Comparison of ENCODE assay signal across 9 mouse cellular contexts in genomic region chr11:116108464-116109137, GRCm38 (mm10). TPM values are rescaled to one million over a fixed set of nuclear protein-coding genes. Genes with fewer than 3 reads are reported as not detected.
DNase-seq lines count a peak whose midpoint lies in the region; ATAC-seq lines count a peak whose summit lies in the region.
"Had no signal": no experiment of that assay in that cellular context is flagged by ENCODE, and none has a peak within 500 bp of the region (broad histone marks: within the 10 kb centered on the region; RNA-seq: fewer than 3 reads in every experiment).

No protein-coding gene starts in this region.

- H3K27me3 ChIP-seq in embryonic facial prominence, embryonic 14.5 days (replicated peaks; ENCODE audit: control insufficient read depth, insufficient read depth, low read length) = peaks cover 54% of the 10 kb centered on the region
- H3K27me3 ChIP-seq in heart, embryonic 15.5 days = no peaks in the 10 kb centered on the region
- H3K27me3 ChIP-seq: CH12.LX had no signal

- H3K9ac ChIP-seq in embryonic facial prominence, embryonic 14.5 days (ENCODE audit: low read depth, low read length) = peak overlapping the region; percentile 67; the same call in 1 of the 2 replicates
- peak overlapping the region; percentile 83 for H3K9ac ChIP-seq in heart, embryonic 15.5 days

- H3K79me2 ChIP-seq in macrophage (ENCODE audit: inconsistent target) = peaks cover 26% of the 10 kb centered on the region

- peak; percentile 58 to 66 for DNase-seq in layer of hippocampus, postnatal 10 days (ENCODE audit: low spot score in 2 of 2)
- no peak for DNase-seq in layer of hippocampus, adult 9-11 months
- DNase-seq in embryonic facial prominence, embryonic 14.5 days (ENCODE audit: low spot score) = no peak
- peak; percentile 80 for DNase-seq in kidney, postnatal 10 days
- no peak for DNase-seq in frontal cortex, postnatal 14 days (ENCODE audit: low spot score in 2 of 2)

- no peaks in the 10 kb centered on the region for H3K36me3 ChIP-seq in embryonic facial prominence, embryonic 14.5 days (ENCODE audit: control insufficient read depth, insufficient read depth, low read length)
- H3K36me3 ChIP-seq in heart, embryonic 15.5 days = peaks cover 10% of the 10 kb centered on the region
- H3K36me3 ChIP-seq in macrophage (ENCODE audit: inconsistent target) = peaks cover 18% of the 10 kb centered on the region; the same call in 1 of the 2 replicates

- peak overlapping the region; percentile 77 for H3K4me2 ChIP-seq in embryonic facial prominence, embryonic 14.5 days (ENCODE audit: low read depth, low read length)
- peak overlapping the region; percentile 81 for H3K4me2 ChIP-seq in heart, embryonic 15.5 days

- 7% methylated on average over 22 of the region's 23 CpGs for WGBS in embryonic facial prominence, embryonic 14.5 days
- 13% methylated on average over 23 of the region's 23 CpGs for WGBS in heart, embryonic 15.5 days
- 37% methylated on average over 23 of the region's 23 CpGs for WGBS in macrophage (ENCODE audit: missing documents)

- H3K4me3 ChIP-seq in embryonic facial prominence, embryonic 14.5 days (ENCODE audit: low read depth, low read length) = peak overlapping the region; percentile 53
- peak overlapping the region; percentile 85 for H3K4me3 ChIP-seq in heart, embryonic 15.5 days
- H3K4me3 ChIP-seq in macrophage (ENCODE audit: inconsistent target) = peak overlapping the region; percentile 56

- ATAC-seq in embryonic facial prominence, embryonic 14.5 days (ENCODE audit: low read depth) = no peak
- no peak for ATAC-seq in heart, embryonic 15.5 days (replicated peaks; ENCODE audit: insufficient number of reproducible peaks, insufficient read depth, low FRiP score, low read depth)
- no peak for ATAC-seq in monocyte, adult 5-6 weeks (replicated peaks; ENCODE audit: insufficient number of reproducible peaks, low FRiP score, low TSS enrichment, poor library complexity, severe bottlenecking)

- no peak overlapping the region for H3K27ac ChIP-seq in embryonic facial prominence, embryonic 14.5 days (replicated peaks; ENCODE audit: low read depth, low read length)
- peak overlapping the region; percentile 96 for H3K27ac ChIP-seq in heart, embryonic 15.5 days
- peak overlapping the region; percentile 25; the same call in 1 of the 2 replicates for H3K27ac ChIP-seq in macrophage

- peaks cover 51% of the 10 kb centered on the region for H3K4me1 ChIP-seq in embryonic facial prominence, embryonic 14.5 days (ENCODE audit: control insufficient read depth, insufficient read depth, low read length)
- peaks cover 62% of the 10 kb centered on the region for H3K4me1 ChIP-seq in heart, embryonic 15.5 days (replicated peaks)

- H3K9me3 ChIP-seq in embryonic facial prominence, embryonic 14.5 days (ENCODE audit: control insufficient read depth, low read length) = no peaks in the 10 kb centered on the region
- no peaks in the 10 kb centered on the region for H3K9me3 ChIP-seq in heart, embryonic 15.5 days (replicated peaks)

RNA-seq across cellular contexts. Expression of gene Trim47, which starts 18.4 kb away (rescaled TPM):
- 1 to 10 TPM; 6.4 to 7.2 TPM for total RNA-seq in layer of hippocampus, postnatal 10 days (2021)
- polyA plus RNA-seq in embryonic facial prominence, embryonic 14.5 days (2014; fragmentation: Nextera tagmentation; extraction: Ambion mirVana) = 25.6 and 29.0 TPM in 2 replicates
- 79.1 and 91.1 TPM in 2 replicates for polyA plus RNA-seq in heart, embryonic 15.5 days (2015; fragmentation: Nextera tagmentation; extraction: Ambion mirVana)
- total RNA-seq in macrophage (2018; cell fraction: chromatin; rRNA removed) = 10 to 100 TPM in 11 of 26 experiments, 1 to 10 TPM in 15; 1.1 to 35.8 (median 9.0) TPM
- 10 to 100 TPM in 13 of 26 experiments, 1 to 10 TPM in 13; 3.1 to 35.0 (median 9.6) TPM for total RNA-seq in macrophage (2018; cell fraction: cytosol; rRNA removed)
- 10 to 100 TPM in 10 of 26 experiments, 1 to 10 TPM in 16; 1.6 to 45.0 (median 8.9) TPM for total RNA-seq in macrophage (2018; cell fraction: nucleus; rRNA removed)
- polyA plus RNA-seq in macrophage (2018) = 9.4 to 36.9 TPM (median 26.2 TPM) in 3 replicates
- total RNA-seq in monocyte, adult 5-6 weeks (2017) = not detected in 3 replicates

RNA-seq across cellular contexts. Expression of gene Wbp2, which starts 21.8 kb away (rescaled TPM):
- total RNA-seq in layer of hippocampus, postnatal 10 days (2021) = 100 to 1,000 TPM; 199 to 238 TPM
- 69.0 and 74.9 TPM in 2 replicates for polyA plus RNA-seq in embryonic facial prominence, embryonic 14.5 days (2014; fragmentation: Nextera tagmentation; extraction: Ambion mirVana)
- 121 and 139 TPM in 2 replicates for polyA plus RNA-seq in heart, embryonic 15.5 days (2015; fragmentation: Nextera tagmentation; extraction: Ambion mirVana)
- 100 to 1,000 TPM in 13 of 26 experiments, 10 to 100 TPM in 13; 53.7 to 185 (median 99.5) TPM for total RNA-seq in macrophage (2018; cell fraction: chromatin; rRNA removed)
- total RNA-seq in macrophage (2018; cell fraction: cytosol; rRNA removed) = 100 to 1,000 TPM; 161 to 213 (median 185) TPM
- 100 to 1,000 TPM in 5 of 26 experiments, 10 to 100 TPM in 21; 59.6 to 160 (median 91.9) TPM for total RNA-seq in macrophage (2018; cell fraction: nucleus; rRNA removed)
- 130 to 281 TPM (median 182 TPM) in 3 replicates for polyA plus RNA-seq in macrophage (2018)
- 59.0 to 73.8 TPM (median 62.7 TPM) in 3 replicates for total RNA-seq in monocyte, adult 5-6 weeks (2017)

RNA-seq across cellular contexts. Expression of gene Trim65, which starts 22.3 kb away (rescaled TPM):
- total RNA-seq in layer of hippocampus, postnatal 10 days (2021) = 1 to 10 TPM; 5.3 to 5.5 TPM
- polyA plus RNA-seq in embryonic facial prominence, embryonic 14.5 days (2014; fragmentation: Nextera tagmentation; extraction: Ambion mirVana) = 2.9 and 3.2 TPM in 2 replicates
- polyA plus RNA-seq in heart, embryonic 15.5 days (2015; fragmentation: Nextera tagmentation; extraction: Ambion mirVana) = 5.0 and 5.5 TPM in 2 replicates
- 10 to 100 TPM in 16 of 26 experiments, 1 to 10 TPM in 10; 1.2 to 43.9 (median 15.0) TPM for total RNA-seq in macrophage (2018; cell fraction: chromatin; rRNA removed)
- total RNA-seq in macrophage (2018; cell fraction: cytosol; rRNA removed) = 10 to 100 TPM in 19 of 26 experiments, 1 to 10 TPM in 7; 3.0 to 20.3 (median 14.2) TPM
- 10 to 100 TPM in 14 of 26 experiments, 1 to 10 TPM in 12; 1.5 to 45.2 (median 10.3) TPM for total RNA-seq in macrophage (2018; cell fraction: nucleus; rRNA removed)
- polyA plus RNA-seq in macrophage (2018) = 12.2 to 14.3 TPM (median 12.8 TPM) in 3 replicates
- 13.9 to 23.1 TPM (median 20.1 TPM) in 3 replicates for total RNA-seq in monocyte, adult 5-6 weeks (2017)

RNA-seq across cellular contexts. Expression of gene Mrpl38, which starts 30.1 kb away (rescaled TPM):
- total RNA-seq in layer of hippocampus, postnatal 10 days (2021) = 10 to 100 TPM; 55.6 to 64.8 TPM
- polyA plus RNA-seq in embryonic facial prominence, embryonic 14.5 days (2014; fragmentation: Nextera tagmentation; extraction: Ambion mirVana) = 76.4 and 81.3 TPM in 2 replicates
- 90.7 and 94.4 TPM in 2 replicates for polyA plus RNA-seq in heart, embryonic 15.5 days (2015; fragmentation: Nextera tagmentation; extraction: Ambion mirVana)
- 10 to 100 TPM in 25 of 26 experiments, 1 to 10 TPM in 1; 9.0 to 74.1 (median 28.7) TPM for total RNA-seq in macrophage (2018; cell fraction: chromatin; rRNA removed)
- total RNA-seq in macrophage (2018; cell fraction: cytosol; rRNA removed) = 10 to 100 TPM; 12.5 to 23.6 (median 18.4) TPM
- total RNA-seq in macrophage (2018; cell fraction: nucleus; rRNA removed) = 10 to 100 TPM; 11.5 to 41.9 (median 19.3) TPM
- 13.6 to 25.3 TPM (median 20.3 TPM) in 3 replicates for polyA plus RNA-seq in macrophage (2018)
- 10.7 to 28.4 TPM (median 15.3 TPM) in 3 replicates for total RNA-seq in monocyte, adult 5-6 weeks (2017)

RNA-seq across cellular contexts. Expression of gene Unc13d, which starts 30.8 kb away (rescaled TPM):
- total RNA-seq in layer of hippocampus, postnatal 10 days (2021) = 1 to 10 TPM; 1.3 TPM
- polyA plus RNA-seq in embryonic facial prominence, embryonic 14.5 days (2014; fragmentation: Nextera tagmentation; extraction: Ambion mirVana) = 2.0 and 2.6 TPM in 2 replicates
- 1.0 and 3.9 TPM in 2 replicates for polyA plus RNA-seq in heart, embryonic 15.5 days (2015; fragmentation: Nextera tagmentation; extraction: Ambion mirVana)
- total RNA-seq in macrophage (2018; cell fraction: chromatin; rRNA removed) = 100 to 1,000 TPM in 2 of 26 experiments, 10 to 100 TPM in 24; 14.8 to 119 (median 60.6) TPM
- total RNA-seq in macrophage (2018; cell fraction: cytosol; rRNA removed) = 10 to 100 TPM; 15.6 to 40.0 (median 25.6) TPM
- total RNA-seq in macrophage (2018; cell fraction: nucleus; rRNA removed) = 10 to 100 TPM; 11.9 to 57.1 (median 36.5) TPM
- polyA plus RNA-seq in macrophage (2018) = 10.9 to 18.9 TPM (median 16.8 TPM) in 3 replicates
- total RNA-seq in monocyte, adult 5-6 weeks (2017) = 27.7 to 53.1 TPM (median 29.1 TPM) in 3 replicates

Comparison
In these comparisons a context has a peak if more than half of its experiments do, and no peak if none do; other contexts are left out.
1. DNase-seq: peak in layer of hippocampus, postnatal 10 days (2 of 2) and kidney, postnatal 10 days (single experiment); none in layer of hippocampus, adult 9-11 months (single experiment), embryonic facial prominence, embryonic 14.5 days (single experiment) and frontal cortex, postnatal 14 days (0 of 2).
2. Peak in every context shown above with its lines, with median percentiles within 50 percentile points of each other: H3K4me3 ChIP-seq.